Mouse (Mus musculus) neural tube, embryonic 10.5 days (tissue): Measurements from ENCODE around the gene Kcnh4.

Experiments
- DNase-seq: peaks from one replicate; pipeline ENCODE4 v3.0.0-alpha.2; 2017; ENCODE audit warnings: low spot score; ENCODE audit errors: extremely low spot score

The Kcnh4 gene

GRCm38 (mm10) chr11:100735134-100735865 lies 24.4 kb downstream of the Kcnh4 start:
- DNase-seq, result no peak

- DNase-seq, result no peak
Observed at GRCm38 (mm10) chr11:100730477-100731205, 29.1 kb downstream of the Kcnh4 start.

- DNase-seq, result no peak
Observed at GRCm38 (mm10) chr11:100729976-100730375, 29.8 kb downstream of the Kcnh4 start.

- DNase-seq, result no peak
Observed at GRCm38 (mm10) chr11:100728601-100729000, 31.1 kb downstream of the Kcnh4 start.

- no peak for DNase-seq
Observed at GRCm38 (mm10) chr11:100727201-100727600, 32.5 kb downstream of the Kcnh4 start.

GRCm38 (mm10) chr11:100724919-100725512 lies 34.7 kb downstream of the Kcnh4 start:
- DNase-seq, result no peak

GRCm38 (mm10) chr11:100722493-100723028 lies 37.2 kb downstream of the Kcnh4 start:
- no peak for DNase-seq

GRCm38 (mm10) chr11:100721776-100722492 lies 37.8 kb downstream of the Kcnh4 start:
- DNase-seq, result no peak

- no peak for DNase-seq
Observed at GRCm38 (mm10) chr11:100721254-100721653, 38.5 kb downstream of the Kcnh4 start.

GRCm38 (mm10) chr11:100720345-100720744 lies 39.4 kb downstream of the Kcnh4 start:
- no peak for DNase-seq

GRCm38 (mm10) chr11:100719893-100720292 lies 39.8 kb downstream of the Kcnh4 start:
- DNase-seq, result no peak

GRCm38 (mm10) chr11:100719312-100719711 lies 40.4 kb downstream of the Kcnh4 start:
- DNase-seq, result no peak

GRCm38 (mm10) chr11:100718866-100719265 lies 40.9 kb downstream of the Kcnh4 start:
- DNase-seq, result no peak

GRCm38 (mm10) chr11:100718462-100718861 lies 41.3 kb downstream of the Kcnh4 start:
- DNase-seq, result no peak

GRCm38 (mm10) chr11:100716649-100717048 lies 43.1 kb downstream of the Kcnh4 start:
- DNase-seq, result no peak

- no peak for DNase-seq
Observed at GRCm38 (mm10) chr11:100714948-100715347, 44.8 kb downstream of the Kcnh4 start.

GRCm38 (mm10) chr11:100714534-100714915 lies 45.2 kb downstream of the Kcnh4 start:
- DNase-seq, result peak; percentile 69

GRCm38 (mm10) chr11:100713735-100714533 lies 45.8 kb downstream of the Kcnh4 start, which contains the start of gene Hspb9:
Gene Hspb9, plus strand, starts transcription at chr11:100713850.
- DNase-seq, result peak; percentile 63

- DNase-seq, result no peak
Observed at GRCm38 (mm10) chr11:100713174-100713573, 46.6 kb downstream of the Kcnh4 start.

- DNase-seq, result peak; percentile 81
Observed at GRCm38 (mm10) chr11:100711783-100712615, 47.7 kb downstream of the Kcnh4 start, which contains the start of gene Kat2a. Gene Kat2a, minus strand, starts transcription at chr11:100712465.
